In the genomic region with DNA sequence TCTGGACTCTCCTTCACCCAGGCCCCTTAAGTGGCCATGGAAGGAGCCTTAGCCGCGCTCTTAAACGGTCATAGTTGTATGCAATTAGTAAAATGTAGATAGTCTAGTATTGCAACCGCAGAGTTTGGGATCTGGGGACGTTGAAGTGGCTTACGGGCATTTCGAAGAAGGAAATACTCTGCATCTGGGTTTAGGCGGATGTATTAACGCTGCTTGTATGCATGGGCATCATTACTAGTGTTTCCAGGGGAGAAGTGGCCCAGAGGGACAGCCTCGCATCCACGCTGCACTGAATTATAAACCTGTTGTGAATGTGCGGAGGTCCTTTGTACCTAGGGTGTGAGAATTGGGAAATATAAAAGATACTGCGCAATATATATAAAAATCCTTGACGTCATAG, we compare ENCODE assay signal across 8 mouse cellular contexts. TPM values are rescaled to one million over a fixed set of nuclear protein-coding genes. Genes with fewer than 3 reads are reported as not detected.
A peak's percentile ranks its signal among the peaks of the same experiment; 100 is the strongest.
DNase-seq lines count a peak whose midpoint lies in the region; ATAC-seq and TF ChIP-seq lines count a peak whose summit lies in the region.

No protein-coding gene starts in this region.

- CTCF ChIA-PET in Patski (lab: Charles Lee): interaction anchor here (1.1 kb wide), 1 partner anchor 9 kb away, joined by 5 read pairs; no protein-coding TSS in a partner anchor

- intact Hi-C loops in heart, postnatal 10 days (cut with DNase I): no loop called here
- intact Hi-C loops in gastrocnemius, postnatal 14 days (cut with DNase I; ENCODE audit: low total_unique reads): no loop called here

- H3K9ac ChIP-seq in heart, embryonic 15.5 days: peak overlapping the region; percentile 78
- peak overlapping the region; percentile 89 for H3K9ac ChIP-seq in hindbrain, embryonic 11.5 days (ENCODE audit: low read depth, low read length)

- H3K9me3 ChIP-seq in heart, embryonic 15.5 days (replicated peaks): no peaks in the 10 kb centered on the region
- no peaks in the 10 kb centered on the region for H3K9me3 ChIP-seq in hindbrain, embryonic 11.5 days (ENCODE audit: control insufficient read depth, low read length)

- H3K27me3 ChIP-seq in heart, embryonic 15.5 days: peaks cover 2% of the 10 kb centered on the region; the same call in 1 of the 2 replicates
- H3K27me3 ChIP-seq in Patski: peaks cover 23% of the 10 kb centered on the region
- no peaks in the 10 kb centered on the region for H3K27me3 ChIP-seq in hindbrain, embryonic 11.5 days (ENCODE audit: control insufficient read depth, insufficient read depth, low read length)

- TF ChIP-seq CTCF in Patski (IDR thresholded peaks at IDR 0.05): no peak

- 0 out of 2 replicates have a peak, but pooled peaks have one; percentile 7 for ATAC-seq in heart, embryonic 15.5 days (replicated peaks; ENCODE audit: insufficient number of reproducible peaks, insufficient read depth, low FRiP score, low read depth)
- peak; percentile 35 for ATAC-seq in Patski
- ATAC-seq in hindbrain, embryonic 11.5 days (ENCODE audit: low FRiP score): peak; percentile 44
- ATAC-seq in megakaryocyte-erythroid progenitor cell, adult 5-6 weeks (replicated peaks; ENCODE audit: low FRiP score, low TSS enrichment, poor library complexity, severe bottlenecking): peak; percentile 38

- H3K4me1 ChIP-seq in heart, embryonic 15.5 days (replicated peaks): peaks cover 6% of the 10 kb centered on the region
- H3K4me1 ChIP-seq in hindbrain, embryonic 11.5 days (replicated peaks; ENCODE audit: control insufficient read depth, insufficient read depth, low read length): no peaks in the 10 kb centered on the region

- H3K36me3 ChIP-seq in heart, embryonic 15.5 days: no peaks in the 10 kb centered on the region
- H3K36me3 ChIP-seq in hindbrain, embryonic 11.5 days (ENCODE audit: control insufficient read depth, insufficient read depth, low read length): no peaks in the 10 kb centered on the region

- in situ Hi-C loops in Patski (cut with MboI; ENCODE audit: low pct_unique_long_range_greater_than_20kb): no loop called here

- peak overlapping the region; percentile 82 for H3K27ac ChIP-seq in heart, embryonic 15.5 days
- peak overlapping the region; percentile 88 for H3K27ac ChIP-seq in hindbrain, embryonic 11.5 days (ENCODE audit: low read depth, low read length)

- POLR2A ChIA-PET in Patski (lab: Charles Lee): interaction anchor here (0.8 kb wide), 1 partner anchor 173 kb away, joined by 3 read pairs; no protein-coding TSS in a partner anchor

- H3K4me3 ChIP-seq in heart, embryonic 15.5 days: peak overlapping the region; percentile 71
- peak overlapping the region; percentile 74 for H3K4me3 ChIP-seq in hindbrain, embryonic 11.5 days (ENCODE audit: low read depth, low read length)

- H3K4me2 ChIP-seq in heart, embryonic 15.5 days: peak overlapping the region; percentile 58
- peak overlapping the region; percentile 58 for H3K4me2 ChIP-seq in hindbrain, embryonic 11.5 days (replicated peaks; ENCODE audit: low read depth, low read length)

- WGBS in heart, embryonic 15.5 days: 18% methylated on average over 14 of the region's 14 CpGs
- 17% methylated on average over 14 of the region's 14 CpGs for WGBS in hindbrain, embryonic 11.5 days

- DNase-seq in heart, postnatal 10 days: no peak
- DNase-seq in Patski (ENCODE audit: low read depth, low spot score): no peak
- DNase-seq in hindbrain, embryonic 11.5 days (ENCODE audit: low spot score): no peak
- no peak for DNase-seq in right cerebral cortex, postnatal 25 days
- DNase-seq in gastrocnemius, postnatal 14 days: no peak
- no peak for DNase-seq in B cell, adult 2 months

RNA-seq across cellular contexts. Expression of a gene that starts 25.9 kb away (rescaled TPM):
- 0.16 TPM in 1 of 2 replicates, not detected in the other for polyA plus RNA-seq in heart, embryonic 15.5 days (2015; fragmentation: Nextera tagmentation; extraction: Ambion mirVana)
- not detected for total RNA-seq in heart, postnatal 10 days (2021)
- polyA plus RNA-seq in Patski (2021): not detected
- 1.6 and 2.0 TPM in 2 replicates for polyA plus RNA-seq in hindbrain, embryonic 11.5 days (2014; fragmentation: Nextera tagmentation; extraction: Ambion mirVana)
- total RNA-seq in megakaryocyte-erythroid progenitor cell, adult 5-6 weeks (2014; fragmentation: Nextera tagmentation): not detected in 2 replicates
- not detected in 2 replicates for total RNA-seq in megakaryocyte-erythroid progenitor cell, adult 5-6 weeks (2017)
- under 1 TPM in 1 of 2 experiments, not detected in 1; 0.10 TPM for total RNA-seq in gastrocnemius, postnatal 14 days (2021)

RNA-seq across cellular contexts. Expression of a gene that starts 37.5 kb away (rescaled TPM):
- polyA plus RNA-seq in heart, embryonic 15.5 days (2015; fragmentation: Nextera tagmentation; extraction: Ambion mirVana): 0.08 TPM in 1 of 2 replicates, not detected in the other
- under 1 TPM in 1 of 2 experiments, not detected in 1; 0.12 TPM for total RNA-seq in heart, postnatal 10 days (2021)
- not detected for polyA plus RNA-seq in Patski (2021)
- 4.6 and 5.3 TPM in 2 replicates for polyA plus RNA-seq in hindbrain, embryonic 11.5 days (2014; fragmentation: Nextera tagmentation; extraction: Ambion mirVana)
- not detected in 2 replicates for total RNA-seq in megakaryocyte-erythroid progenitor cell, adult 5-6 weeks (2014; fragmentation: Nextera tagmentation)
- not detected in 2 replicates for total RNA-seq in megakaryocyte-erythroid progenitor cell, adult 5-6 weeks (2017)
- under 1 TPM in 1 of 2 experiments, not detected in 1; 0.06 TPM for total RNA-seq in gastrocnemius, postnatal 14 days (2021)

RNA-seq across cellular contexts. Expression of a gene that starts 45.5 kb away (rescaled TPM):
- polyA plus RNA-seq in heart, embryonic 15.5 days (2015; fragmentation: Nextera tagmentation; extraction: Ambion mirVana): 0.13 and 0.57 TPM in 2 replicates
- total RNA-seq in heart, postnatal 10 days (2021): under 1 TPM; 0.17 to 0.60 TPM
- polyA plus RNA-seq in Patski (2021): not detected
- 6.7 and 10.0 TPM in 2 replicates for polyA plus RNA-seq in hindbrain, embryonic 11.5 days (2014; fragmentation: Nextera tagmentation; extraction: Ambion mirVana)
- not detected in 2 replicates for total RNA-seq in megakaryocyte-erythroid progenitor cell, adult 5-6 weeks (2014; fragmentation: Nextera tagmentation)
- total RNA-seq in megakaryocyte-erythroid progenitor cell, adult 5-6 weeks (2017): not detected in 2 replicates
- 1 to 10 TPM in 1 of 2 experiments, under 1 TPM in 1; 0.49 to 1.7 TPM for total RNA-seq in gastrocnemius, postnatal 14 days (2021)
